Mouse (Mus musculus) brain, embryonic 14.5 days (tissue): ENCODE results near the gene Pacrg.

Experiments
- CTCF ChIP-seq: fragments of 200-500 bp; IDR thresholded peaks from 2 replicates; pipeline ENCODE4 v1.5.1; 2012; ENCODE audit warnings: inconsistent platforms, mild to moderate bottlenecking, moderate library complexity, borderline replicate concordance; ENCODE audit not compliant: insufficient read depth, insufficient read length; ENCODE audit errors: extremely low read depth
- POLR2A ChIP-seq: fragments of 200-500 bp; IDR thresholded peaks from 2 replicates; pipeline ENCODE4 v1.6.1; 2012; ENCODE audit warnings: mild to moderate bottlenecking, inconsistent platforms, borderline replicate concordance; ENCODE audit not compliant: poor library complexity, insufficient read depth, insufficient read length, severe bottlenecking; ENCODE audit errors: extremely low read depth

DNA sequence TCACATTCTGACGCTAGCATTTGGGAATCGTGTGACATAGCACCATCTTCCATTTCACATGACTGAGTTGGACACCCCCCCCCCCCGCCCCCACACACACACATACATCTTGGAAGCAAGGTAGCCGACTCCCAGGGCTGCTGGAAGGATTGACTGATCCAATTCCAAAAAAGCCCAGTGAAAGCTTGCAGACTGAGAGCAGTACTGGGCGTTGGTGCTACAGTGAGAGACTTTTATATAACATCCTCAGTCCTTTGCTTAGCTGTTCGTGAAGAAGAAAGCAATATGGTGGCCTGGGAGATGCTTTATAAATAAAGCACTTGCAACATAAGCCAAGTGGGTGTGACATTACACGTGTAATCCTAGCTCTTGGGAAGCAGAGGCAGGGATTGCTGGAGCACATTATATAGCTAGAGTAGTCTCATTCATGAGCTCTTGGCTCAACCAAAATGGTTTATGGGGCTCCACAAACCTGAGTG lies 251.2 kb downstream of the Pacrg start:
- TF ChIP-seq POLR2A: no peak
- no peak for TF ChIP-seq CTCF
